Mouse (Mus musculus) neural tube, embryonic 11.5 days (tissue): ENCODE measurements around the gene Dip2a. TPM values are rescaled to one million over a fixed set of nuclear protein-coding genes. Genes with fewer than 3 reads are reported as not detected.

Experiments used
- ATAC-seq: fragments of 200-750 bp; cut with Nextera tagmentation; 2 replicates; pipeline ENCODE4 v1.8.0; 2017; ENCODE audit warnings: moderate number of reproducible peaks, mild to moderate bottlenecking, moderate TSS enrichment, moderate library complexity; ENCODE audit not compliant: insufficient read depth, low FRiP score, low TSS enrichment
- DNase-seq: peaks from one replicate; pipeline ENCODE4 v3.0.0-alpha.2; 2015; ENCODE audit warnings: low spot score
- H3K27ac ChIP-seq: fragments of 300-500 bp; sonication (generic); 2 replicates; pipeline ENCODE4 v1.5.1; 2014; ENCODE audit warnings: low read depth, mild to moderate bottlenecking, low read length
- H3K27me3 ChIP-seq: fragments of 300-500 bp; sonication (generic); 2 replicates; pipeline ENCODE4 v1.6.1; 2014; ENCODE audit warnings: mild to moderate bottlenecking, low read length, mixed read lengths; ENCODE audit not compliant: control insufficient read depth, insufficient read depth
- H3K36me3 ChIP-seq: fragments of 300-500 bp; sonication (generic); 2 replicates; pipeline ENCODE4 v1.6.1; 2014; ENCODE audit warnings: mild to moderate bottlenecking, low read length, moderate library complexity, mixed read lengths; ENCODE audit not compliant: control insufficient read depth, insufficient read depth
- H3K4me1 ChIP-seq: fragments of 300-500 bp; sonication (generic); 2 replicates; pipeline ENCODE4 v1.6.1; 2014; ENCODE audit warnings: low read length, mixed read lengths; ENCODE audit not compliant: control insufficient read depth, insufficient read depth
- H3K4me2 ChIP-seq: fragments of 300-500 bp; sonication (generic); 2 replicates; pipeline ENCODE4 v1.6.1; 2014; ENCODE audit warnings: low read depth, mild to moderate bottlenecking, moderate library complexity
- H3K4me3 ChIP-seq: fragments of 300-500 bp; sonication (generic); 2 replicates; pipeline ENCODE4 v1.5.1; 2014; ENCODE audit warnings: low read depth, low read length
- H3K9ac ChIP-seq: fragments of 300-500 bp; sonication (generic); 2 replicates; pipeline ENCODE4 v1.6.1; 2014; ENCODE audit warnings: mild to moderate bottlenecking, low read length
- H3K9me3 ChIP-seq: fragments of 300-500 bp; sonication (generic); 2 replicates; pipeline ENCODE4 v1.6.1; 2016; ENCODE audit warnings: low read length; ENCODE audit not compliant: control insufficient read depth
- WGBS: fragments of 180-500 bp; shearing (Covaris S2); extraction: QIAGEN DNeasy Blood & Tissue Kit; methylation state at CpG from one replicate; pipeline ENCODE4 v1.1.7; 2014; 5-methylcytosine and 5-hydroxymethylcytosine counted together
- polyA plus RNA-seq: library from polyadenylated mRNA; unstranded; fragments of >200 nt; fragmentation: Nextera tagmentation; extraction: Ambion mirVana; gene quantifications from 2 replicates; pipeline ENCODE4 v1.2.1, GENCODE M21; 2014

The Dip2a gene
- polyA plus RNA-seq, 1 experiment from 2014 or later = 4.3 TPM

- no peak overlapping the region for H3K27ac ChIP-seq
- 88% methylated on average over 8 of the region's 8 CpGs for WGBS
- peaks cover 13% of the 10 kb centered on the region for H3K36me3 ChIP-seq
- no peak overlapping the region for H3K9ac ChIP-seq
- DNase-seq (no peak), ATAC-seq (no peak)
- no peak overlapping the region for H3K4me2 ChIP-seq
- no peak overlapping the region for H3K4me3 ChIP-seq
- H3K9me3 ChIP-seq = no peaks in the 10 kb centered on the region
- H3K4me1 ChIP-seq = no peaks in the 10 kb centered on the region
- H3K27me3 ChIP-seq = no peaks in the 10 kb centered on the region
These were observed 12.3 kb upstream of the Dip2a start for GRCm38 (mm10) chr10:76357286-76357875.

- DNase-seq (no peak), ATAC-seq (no peak)
- peaks cover 15% of the 10 kb centered on the region for H3K36me3 ChIP-seq
- WGBS = 89% methylated on average over 12 of the region's 12 CpGs
- no peaks in the 10 kb centered on the region for H3K27me3 ChIP-seq
- H3K4me1 ChIP-seq = no peaks in the 10 kb centered on the region
- H3K4me3 ChIP-seq = no peak overlapping the region
- H3K9me3 ChIP-seq = no peaks in the 10 kb centered on the region
- H3K27ac ChIP-seq = no peak overlapping the region
- H3K9ac ChIP-seq = no peak overlapping the region
- H3K4me2 ChIP-seq = no peak overlapping the region
These were observed 9.9 kb upstream of the Dip2a start for GRCm38 (mm10) chr10:76354974-76355373.

GRCm38 (mm10) chr10:76353986-76354385 is 8.9 kb upstream of the Dip2a start:
- no peaks in the 10 kb centered on the region for H3K27me3 ChIP-seq
- H3K9me3 ChIP-seq = no peaks in the 10 kb centered on the region
- no peak overlapping the region for H3K27ac ChIP-seq
- H3K4me2 ChIP-seq = no peak overlapping the region
- peaks cover 15% of the 10 kb centered on the region for H3K36me3 ChIP-seq
- H3K4me1 ChIP-seq = no peaks in the 10 kb centered on the region
- H3K9ac ChIP-seq = no peak overlapping the region
- DNase-seq = no peak
- ATAC-seq = no peak
- 94% methylated on average over 12 of the region's 12 CpGs for whole genome bisulfite sequencing
- no peak overlapping the region for H3K4me3 ChIP-seq

- H3K27me3 ChIP-seq = no peaks in the 10 kb centered on the region
- WGBS = 88% methylated on average over 7 of the region's 7 CpGs
- no peaks in the 10 kb centered on the region for H3K4me1 ChIP-seq
- no peak overlapping the region for H3K4me2 ChIP-seq
- no peak overlapping the region for H3K9ac ChIP-seq
- DNase-seq (no peak), ATAC-seq (no peak)
- no peaks in the 10 kb centered on the region for H3K9me3 ChIP-seq
- H3K4me3 ChIP-seq = no peak overlapping the region
- no peak overlapping the region for H3K27ac ChIP-seq
- peaks cover 15% of the 10 kb centered on the region for H3K36me3 ChIP-seq
These were observed 6.9 kb upstream of the Dip2a start for GRCm38 (mm10) chr10:76351953-76352352.

GRCm38 (mm10) chr10:76346589-76346988 is 1.5 kb upstream of the Dip2a start:
- Histone ChIP-seq H3K4me1 (0 out of 2 replicates have a peak, but pooled peaks cover 5% of the 10 kb centered on the region), H3K27ac (no peak overlapping the region), H3K9me3 (no peaks in the 10 kb centered on the region), H3K9ac (no peak overlapping the region), H3K4me3 (no peak overlapping the region), H3K36me3 (0 out of 2 replicates have a peak, but pooled peaks cover 2% of the 10 kb centered on the region), H3K4me2 (no peak overlapping the region), H3K27me3 (no peaks in the 10 kb centered on the region)
- DNase-seq = peak; percentile 58
- ATAC-seq = no peak
- 12% methylated on average over 4 of the region's 4 CpGs for WGBS

GRCm38 (mm10) chr10:76346043-76346491 is 976 bp upstream of the Dip2a start:
- H3K9me3 ChIP-seq = no peaks in the 10 kb centered on the region
- no peak for DNase-seq
- H3K4me3 ChIP-seq = no peak overlapping the region
- H3K4me1 ChIP-seq = 0 out of 2 replicates have a peak, but pooled peaks cover 5% of the 10 kb centered on the region
- no peak overlapping the region for H3K9ac ChIP-seq
- no peak overlapping the region for H3K27ac ChIP-seq
- H3K4me2 ChIP-seq = peak overlapping the region; percentile 81
- no peak for ATAC-seq
- 26% methylated on average over 8 of the region's 8 CpGs for WGBS
- H3K36me3 ChIP-seq = 0 out of 2 replicates have a peak, but pooled peaks cover 2% of the 10 kb centered on the region
- no peaks in the 10 kb centered on the region for H3K27me3 ChIP-seq

GRCm38 (mm10) chr10:76345540-76345902 is 430 bp upstream of the Dip2a start:
- Histone ChIP-seq H3K4me2 (peak overlapping the region; percentile 81), H3K9me3 (no peaks in the 10 kb centered on the region), H3K27ac (no peak overlapping the region), H3K27me3 (no peaks in the 10 kb centered on the region), H3K4me3 (peak overlapping the region; percentile 79), H3K9ac (peak overlapping the region; percentile 54), H3K36me3 (0 out of 2 replicates have a peak, but pooled peaks cover under 1% of the 10 kb centered on the region), H3K4me1 (0 out of 2 replicates have a peak, but pooled peaks cover 5% of the 10 kb centered on the region)
- ATAC-seq (no peak; the same call in 1 of the 2 replicates), DNase-seq (no peak)
- 7% methylated on average over 12 of the region's 12 CpGs for WGBS

GRCm38 (mm10) chr10:76334350-76334749 is 10.7 kb downstream of the Dip2a start:
- DNase-seq (no peak), ATAC-seq (no peak)
- no peak overlapping the region for H3K4me2 ChIP-seq
- no peaks in the 10 kb centered on the region for H3K36me3 ChIP-seq
- no peak overlapping the region for H3K9ac ChIP-seq
- H3K4me1 ChIP-seq = no peaks in the 10 kb centered on the region
- no peak overlapping the region for H3K4me3 ChIP-seq
- 50% methylated on average over 4 of the region's 4 CpGs for WGBS
- no peaks in the 10 kb centered on the region for H3K9me3 ChIP-seq
- H3K27me3 ChIP-seq = no peaks in the 10 kb centered on the region
- no peak overlapping the region for H3K27ac ChIP-seq

GRCm38 (mm10) chr10:76332040-76332439 is 13.1 kb downstream of the Dip2a start:
- Histone ChIP-seq H3K27me3 (no peaks in the 10 kb centered on the region), H3K4me1 (no peaks in the 10 kb centered on the region), H3K27ac (no peak overlapping the region), H3K4me2 (no peak overlapping the region), H3K9ac (no peak overlapping the region), H3K36me3 (no peaks in the 10 kb centered on the region), H3K9me3 (no peaks in the 10 kb centered on the region), H3K4me3 (no peak overlapping the region)
- DNase-seq (no peak), ATAC-seq (no peak)
- WGBS = 54% methylated on average over 2 of the region's 2 CpGs
